Mouse (Mus musculus) myocyte (in vitro differentiated cells): ENCODE results near the gene Tmem26. TPM values are rescaled to one million over a fixed set of nuclear protein-coding genes. Genes with fewer than 3 reads are reported as not detected.

Source experiments
- H3K27me3 ChIP-seq: one replicate; pipeline ENCODE4 v1.6.1; 2011; ENCODE audit not compliant: control insufficient read depth, insufficient read depth, insufficient read length
- H3K36me3 ChIP-seq: one replicate; pipeline ENCODE4 v1.6.1; 2011; ENCODE audit not compliant: control insufficient read depth, insufficient read depth
- H3K4me2 ChIP-seq: one replicate; pipeline ENCODE4 v1.6.1; 2011; ENCODE audit warnings: low read depth, control low read depth
- H3K4me3 ChIP-seq: one replicate; pipeline ENCODE4 v1.5.1; 2011; ENCODE audit warnings: mild to moderate bottlenecking, control low read depth, moderate library complexity
- H3K79me2 ChIP-seq: one replicate; pipeline ENCODE4 v1.6.1; 2011; ENCODE audit not compliant: control insufficient read depth, insufficient read depth
- H3ac ChIP-seq: one replicate; pipeline ENCODE4 v1.6.1; 2011; ENCODE audit not compliant: control insufficient read depth, insufficient read length
- CEBPB ChIP-seq: IDR thresholded peaks from 2 replicates; pipeline ENCODE4 v1.6.1; 2011; ENCODE audit warnings: mild to moderate bottlenecking, moderate library complexity; ENCODE audit not compliant: poor library complexity, insufficient read depth, severe bottlenecking
- E2F4 ChIP-seq: IDR thresholded peaks from one replicate; pipeline ENCODE4 v1.6.1; 2011; ENCODE audit warnings: mild to moderate bottlenecking, control low read depth, moderate library complexity; ENCODE audit not compliant: insufficient read depth
- MAX ChIP-seq: IDR thresholded peaks from one replicate; pipeline ENCODE4 v1.6.1; 2011; ENCODE audit warnings: low read depth, mild to moderate bottlenecking, control low read depth
- MYOD1 ChIP-seq, 3 experiments: IDR thresholded peaks; one replicate each; pipeline ENCODE4 v1.6.1; 2011; ENCODE audit warnings: control low read depth in 2 of 3, low read depth in 2 of 3, mild to moderate bottlenecking in 2 of 3, moderate library complexity in 1 of 3; ENCODE audit not compliant: insufficient read length in 2 of 3, control insufficient read depth in 1 of 3
- MYOG ChIP-seq, 3 experiments: IDR thresholded peaks; one replicate each; pipeline ENCODE4 v1.6.1; 2011; ENCODE audit warnings: control low read depth in 2 of 3, low read depth in 2 of 3, mild to moderate bottlenecking in 2 of 3; ENCODE audit not compliant: insufficient read length in 2 of 3, control insufficient read depth in 1 of 3, insufficient read depth in 1 of 3
- POLR2A ChIP-seq: IDR thresholded peaks from one replicate; pipeline ENCODE4 v1.6.1; 2011; ENCODE audit warnings: low read depth, mild to moderate bottlenecking, control low read depth, moderate library complexity; ENCODE audit not compliant: insufficient read length
- POLR2AphosphoS2 ChIP-seq: IDR thresholded peaks from one replicate; pipeline ENCODE4 v1.6.1; 2011; ENCODE audit warnings: low read depth, control low read depth; ENCODE audit not compliant: insufficient read length
- REST ChIP-seq: IDR thresholded peaks from one replicate; pipeline ENCODE4 v1.6.1; 2011; ENCODE audit warnings: mild to moderate bottlenecking, control low read depth, moderate library complexity; ENCODE audit not compliant: insufficient read depth, insufficient read length
- SRF ChIP-seq: IDR thresholded peaks from one replicate; pipeline ENCODE4 v1.6.1; 2011; ENCODE audit warnings: low read depth; ENCODE audit not compliant: control insufficient read depth, insufficient read length
- TCF12 ChIP-seq: IDR thresholded peaks from one replicate; pipeline ENCODE4 v1.6.1; 2011; ENCODE audit warnings: mild to moderate bottlenecking, control low read depth; ENCODE audit not compliant: poor library complexity, insufficient read depth, severe bottlenecking
- TCF3 ChIP-seq: IDR thresholded peaks from one replicate; pipeline ENCODE4 v1.6.1; 2011; ENCODE audit warnings: low read depth, control low read depth; ENCODE audit not compliant: insufficient read length
- USF1 ChIP-seq: IDR thresholded peaks from one replicate; pipeline ENCODE4 v1.6.1; 2011; ENCODE audit warnings: low read depth, mild to moderate bottlenecking, control low read depth, moderate library complexity
- polyA plus RNA-seq: library from polyadenylated mRNA; unstranded; fragments of >200 nt; fragmentation: generic; extraction: Trizol; gene quantifications from one replicate; pipeline ENCODE4 v1.2.1, GENCODE M21; 2012; ENCODE audit warnings: missing spikeins

The Tmem26 gene
- polyA plus RNA-seq, 1 experiment, result not detected

DNA sequence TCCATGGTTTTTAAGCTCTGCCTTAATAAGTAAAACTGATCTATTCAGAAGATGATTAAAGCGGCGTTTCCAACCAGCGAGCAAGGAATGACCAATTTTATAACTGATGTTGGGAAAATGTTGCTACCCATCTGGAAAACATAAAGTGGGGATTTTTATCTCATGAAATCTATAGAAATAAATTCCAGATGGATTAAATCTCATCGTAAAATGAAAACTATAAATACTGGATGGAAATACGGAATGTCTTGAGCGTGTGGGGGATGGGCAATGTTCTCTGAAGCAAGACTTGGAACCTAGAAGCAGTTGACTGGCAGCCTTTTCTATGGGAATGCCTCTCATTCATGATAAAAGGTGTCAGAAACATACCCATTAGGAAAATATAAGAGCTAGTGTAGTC is 59.3 kb downstream of the Tmem26 start:
- H3ac ChIP-seq, result no peak overlapping the region
- no peaks in the 10 kb centered on the region for H3K79me2 ChIP-seq
- H3K4me3 ChIP-seq, result no peak overlapping the region
- H3K4me2 ChIP-seq, result no peak overlapping the region
- TF ChIP-seq POLR2A (no peak), POLR2AphosphoS2 (no peak), TCF12 (no peak), MAX (no peak), REST (no peak), SRF (no peak), USF1 (no peak), TCF3 (no peak), CEBPB (no peak), E2F4 (no peak), MYOG (IDR thresholded peaks at IDR 0.05; ENCODE audit: control insufficient read depth in 1 of 3, insufficient read depth in 1 of 3, insufficient read length in 2 of 3, low read depth in 2 of 3) (no peak), MYOD1 (IDR thresholded peaks at IDR 0.05; ENCODE audit: control insufficient read depth in 1 of 3, insufficient read length in 2 of 3, low read depth in 2 of 3) (no peak)
- H3K27me3 ChIP-seq, result no peaks in the 10 kb centered on the region
- H3K36me3 ChIP-seq, result no peaks in the 10 kb centered on the region

DNA sequence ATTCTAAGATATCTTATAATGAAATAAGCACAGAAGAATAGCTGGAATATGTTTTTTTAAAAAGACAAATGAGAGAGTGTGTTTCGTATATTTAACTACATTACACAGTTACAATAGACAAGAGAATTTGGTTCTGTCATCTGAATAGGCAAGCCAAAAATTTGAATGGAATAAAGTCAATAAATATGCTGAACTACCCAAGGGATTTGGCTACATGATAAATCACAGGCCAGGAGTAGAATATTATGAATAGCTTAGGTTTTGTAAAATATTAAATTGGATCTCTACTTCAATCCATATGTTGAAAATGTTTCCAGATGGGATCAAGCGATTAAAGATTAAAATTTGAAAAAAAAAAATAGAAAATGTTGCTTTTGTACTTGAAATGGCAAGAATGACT is 60.4 kb downstream of the Tmem26 start:
- H3K79me2 ChIP-seq, result no peaks in the 10 kb centered on the region
- no peak for TF ChIP-seq MAX
- TF ChIP-seq USF1, result no peak
- no peak for TF ChIP-seq MYOD1 (IDR thresholded peaks at IDR 0.05; ENCODE audit: control insufficient read depth in 1 of 3, insufficient read length in 2 of 3, low read depth in 2 of 3)
- TF ChIP-seq E2F4, result no peak
- TF ChIP-seq REST, result no peak
- TF ChIP-seq SRF, result no peak
- TF ChIP-seq TCF3, result no peak
- TF ChIP-seq POLR2A, result no peak
- TF ChIP-seq POLR2AphosphoS2, result no peak
- no peak for TF ChIP-seq CEBPB
- TF ChIP-seq MYOG (IDR thresholded peaks at IDR 0.05; ENCODE audit: control insufficient read depth in 1 of 3, insufficient read depth in 1 of 3, insufficient read length in 2 of 3, low read depth in 2 of 3), result no peak
- no peak for TF ChIP-seq TCF12
- no peaks in the 10 kb centered on the region for H3K36me3 ChIP-seq
- H3K27me3 ChIP-seq, result no peaks in the 10 kb centered on the region
- H3K4me2 ChIP-seq, result no peak overlapping the region
- H3K4me3 ChIP-seq, result no peak overlapping the region
- no peak overlapping the region for H3ac ChIP-seq

DNA sequence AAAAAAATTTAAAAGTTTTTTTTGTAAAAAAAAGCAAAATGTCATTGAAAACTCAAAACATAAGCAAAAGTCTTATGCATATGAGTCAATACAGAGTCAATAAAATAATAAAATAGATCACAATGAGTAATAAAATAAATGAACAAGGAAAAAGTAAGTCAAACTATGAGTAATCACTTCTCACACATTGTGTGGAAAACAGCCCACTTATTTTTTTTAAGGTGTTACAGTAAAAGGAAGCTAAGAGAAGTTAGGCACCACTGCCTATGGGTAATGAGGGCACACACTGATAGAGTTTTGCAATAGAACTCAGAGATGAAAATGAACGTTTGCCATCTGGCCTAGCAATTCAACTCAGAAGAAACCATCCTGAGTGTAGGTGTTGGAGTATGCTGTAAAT is 61.0 kb downstream of the Tmem26 start:
- Histone ChIP-seq H3ac (no peak overlapping the region), H3K27me3 (no peaks in the 10 kb centered on the region), H3K36me3 (no peaks in the 10 kb centered on the region), H3K79me2 (no peaks in the 10 kb centered on the region), H3K4me3 (no peak overlapping the region), H3K4me2 (no peak overlapping the region)
- no peak for TF ChIP-seq MYOG (IDR thresholded peaks at IDR 0.05; ENCODE audit: control insufficient read depth in 1 of 3, insufficient read depth in 1 of 3, insufficient read length in 2 of 3, low read depth in 2 of 3)
- TF ChIP-seq TCF3, result no peak
- TF ChIP-seq POLR2A, result no peak
- no peak for TF ChIP-seq MYOD1 (IDR thresholded peaks at IDR 0.05; ENCODE audit: control insufficient read depth in 1 of 3, insufficient read length in 2 of 3, low read depth in 2 of 3)
- no peak for TF ChIP-seq E2F4
- no peak for TF ChIP-seq SRF
- TF ChIP-seq USF1, result no peak

DNA sequence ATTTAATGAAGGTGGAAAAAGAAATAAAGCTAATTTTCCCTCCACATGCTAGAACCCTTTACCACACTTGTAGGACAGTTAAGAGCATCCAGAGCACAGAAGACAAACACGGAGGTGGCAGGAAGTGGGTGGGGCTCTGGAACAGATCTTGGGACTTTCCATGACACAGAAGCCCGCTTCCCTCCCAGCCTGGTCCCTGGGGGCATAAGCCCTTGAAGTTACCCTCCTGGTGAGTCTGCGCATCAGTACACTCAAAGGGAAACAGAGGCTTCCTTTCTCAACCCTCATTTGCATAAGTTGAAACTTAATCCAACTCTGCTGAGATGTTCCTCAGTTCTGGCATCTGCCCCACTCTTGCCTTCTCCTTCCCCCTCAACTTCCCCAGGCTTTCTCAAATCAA is 72.0 kb downstream of the Tmem26 start:
- no peak overlapping the region for H3K4me3 ChIP-seq
- no peaks in the 10 kb centered on the region for H3K79me2 ChIP-seq
- TF ChIP-seq MYOG (IDR thresholded peaks at IDR 0.05; ENCODE audit: control insufficient read depth in 1 of 3, insufficient read depth in 1 of 3, insufficient read length in 2 of 3, low read depth in 2 of 3) (no peak), CEBPB (no peak), POLR2A (no peak), USF1 (no peak), MYOD1 (IDR thresholded peaks at IDR 0.05; ENCODE audit: control insufficient read depth in 1 of 3, insufficient read length in 2 of 3, low read depth in 2 of 3) (no peak), TCF3 (no peak), E2F4 (no peak)
- no peak overlapping the region for H3ac ChIP-seq
- no peaks in the 10 kb centered on the region for H3K27me3 ChIP-seq
- H3K4me2 ChIP-seq, result peak overlapping the region; percentile 36
- no peaks in the 10 kb centered on the region for H3K36me3 ChIP-seq

DNA sequence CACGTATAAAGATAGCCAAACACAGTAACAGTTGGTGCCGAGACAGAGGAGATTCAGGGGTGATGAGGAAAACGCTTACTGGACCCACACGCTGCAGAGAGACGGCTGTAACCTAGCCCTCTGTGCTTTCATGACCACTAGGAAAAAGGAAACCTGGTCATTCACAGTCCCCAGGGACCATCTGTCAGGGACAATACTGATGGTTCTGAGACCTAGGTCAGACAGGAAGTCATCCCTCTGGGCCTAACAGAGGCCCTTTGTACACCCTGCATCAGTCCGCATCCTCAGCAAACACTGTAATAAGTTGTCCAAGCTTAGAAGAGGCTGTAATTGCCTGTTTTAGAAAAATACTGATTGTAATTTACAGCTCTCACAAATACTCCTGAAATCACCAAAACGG is 76.4 kb downstream of the Tmem26 start:
- Histone ChIP-seq H3K36me3 (no peaks in the 10 kb centered on the region), H3K4me2 (no peak overlapping the region), H3K79me2 (no peaks in the 10 kb centered on the region), H3K4me3 (no peak overlapping the region), H3K27me3 (no peaks in the 10 kb centered on the region), H3ac (no peak overlapping the region)
- no peak for TF ChIP-seq E2F4
- TF ChIP-seq SRF, result no peak
- no peak for TF ChIP-seq POLR2AphosphoS2
- TF ChIP-seq TCF3, result no peak
- no peak for TF ChIP-seq MYOD1 (IDR thresholded peaks at IDR 0.05; ENCODE audit: control insufficient read depth in 1 of 3, insufficient read length in 2 of 3, low read depth in 2 of 3)
- no peak for TF ChIP-seq MYOG (IDR thresholded peaks at IDR 0.05; ENCODE audit: control insufficient read depth in 1 of 3, insufficient read depth in 1 of 3, insufficient read length in 2 of 3, low read depth in 2 of 3)
- TF ChIP-seq POLR2A, result no peak
- no peak for TF ChIP-seq TCF12
